Mouse (Mus musculus): ENCODE data around the gene Pomp.

Pomp gene

GRCm38 (mm10) chr5:147860449-147861261 lies at the start of gene Pomp:
TSS of gene Pomp (plus strand) at chr5:147860461.
- DNase-seq (ENCODE audit: low spot score), result peak; percentile 61

DNA sequence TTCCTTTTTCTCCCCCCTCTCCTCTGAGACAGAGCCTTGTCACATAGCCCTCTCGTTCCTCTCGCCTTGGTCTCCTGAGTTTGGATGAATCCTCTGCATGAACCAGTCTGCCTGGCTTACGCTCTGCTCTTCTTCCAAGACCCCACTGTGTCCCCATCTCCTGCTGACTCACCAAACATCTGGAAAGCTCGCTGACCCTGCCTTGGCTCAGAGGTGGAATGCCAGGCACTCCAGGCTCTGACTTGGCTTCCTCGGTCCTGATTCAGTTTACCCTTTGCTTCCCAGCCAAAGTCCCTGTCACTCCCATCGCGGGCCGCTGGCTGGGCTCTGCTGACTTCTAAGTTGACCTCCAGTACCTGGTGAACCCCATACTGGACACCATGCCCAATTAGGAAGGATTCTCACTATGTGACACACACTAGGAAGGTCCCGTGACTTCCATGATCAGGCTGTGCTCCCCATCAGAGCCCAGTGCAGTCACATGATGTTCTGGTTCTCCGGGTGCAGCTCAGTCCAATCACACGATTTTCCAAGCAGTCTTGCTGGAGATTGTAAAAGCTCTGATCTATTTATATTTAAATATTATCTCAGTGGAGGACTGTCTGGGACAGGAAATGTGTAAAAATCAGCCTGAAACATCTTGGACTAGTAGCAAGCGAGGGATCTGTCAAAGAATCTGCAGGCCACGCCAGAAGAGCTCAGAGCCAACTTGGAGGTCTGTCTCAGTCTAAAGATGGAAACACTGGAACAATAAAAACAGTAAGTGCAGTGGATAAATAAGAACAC lies 47.8 kb upstream of the Pomp start:
- no peak for DNase-seq (ENCODE audit: low spot score)

DNA sequence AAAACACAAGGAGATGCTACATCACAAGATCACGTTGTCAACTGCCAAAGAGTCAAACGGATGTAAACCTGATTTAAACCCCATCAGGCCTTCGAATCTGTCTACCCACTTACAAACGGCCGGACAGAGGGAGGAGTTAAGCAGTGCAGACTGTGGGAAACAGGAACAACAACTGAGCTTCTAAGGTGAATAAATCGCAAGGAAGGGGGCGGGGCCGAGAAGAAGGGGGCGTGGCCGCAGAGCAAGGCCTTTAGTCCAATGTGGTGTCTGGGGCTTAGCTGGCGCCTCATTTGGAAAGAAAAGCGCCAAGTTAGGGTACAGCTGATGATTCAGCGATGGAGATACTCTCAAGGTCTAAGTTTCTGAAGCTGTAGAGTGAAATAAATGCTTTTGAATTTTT lies 45.3 kb upstream of the Pomp start:
- DNase-seq (ENCODE audit: low spot score), result no peak

DNA sequence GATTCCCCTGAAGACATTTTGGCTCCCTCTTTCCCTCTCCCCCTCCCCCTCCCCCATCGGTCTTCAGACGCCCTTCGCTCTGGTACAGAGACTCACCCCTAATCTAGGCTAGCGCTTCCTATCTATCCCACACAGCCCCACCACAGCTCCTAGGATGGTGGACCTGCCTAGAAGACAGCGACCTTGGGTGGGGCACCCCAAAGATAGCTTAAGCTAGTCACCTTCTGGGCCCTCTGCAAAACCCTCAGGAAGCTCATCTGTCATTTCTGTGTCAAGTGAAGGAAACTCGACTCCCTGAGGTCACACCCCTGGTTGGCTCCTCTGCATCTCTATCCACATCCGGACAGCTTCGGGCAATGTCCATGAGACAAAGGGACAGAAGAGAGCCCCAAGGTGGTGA lies 44.7 kb upstream of the Pomp start:
- no peak for DNase-seq (ENCODE audit: low spot score)

DNA sequence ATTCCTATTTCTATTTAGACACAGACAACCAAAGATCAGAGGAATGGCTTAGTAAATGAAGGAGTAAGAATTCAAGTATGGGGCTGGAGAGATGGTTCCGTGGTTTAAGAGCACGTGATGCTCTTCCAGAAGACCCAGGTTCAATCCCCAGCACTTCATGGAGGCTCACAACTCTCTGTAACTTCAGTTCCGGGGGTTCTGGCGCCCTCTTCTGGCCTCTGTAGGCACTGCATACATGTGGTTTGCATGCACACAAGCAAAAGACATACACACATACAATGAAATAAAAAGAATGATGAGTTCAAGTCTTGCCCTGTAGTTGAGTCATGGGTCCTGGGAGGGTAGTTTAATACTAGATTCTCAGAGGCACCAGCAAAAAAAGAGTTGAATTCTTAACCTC lies 43.8 kb upstream of the Pomp start:
- no peak for DNase-seq (ENCODE audit: low spot score)

DNA sequence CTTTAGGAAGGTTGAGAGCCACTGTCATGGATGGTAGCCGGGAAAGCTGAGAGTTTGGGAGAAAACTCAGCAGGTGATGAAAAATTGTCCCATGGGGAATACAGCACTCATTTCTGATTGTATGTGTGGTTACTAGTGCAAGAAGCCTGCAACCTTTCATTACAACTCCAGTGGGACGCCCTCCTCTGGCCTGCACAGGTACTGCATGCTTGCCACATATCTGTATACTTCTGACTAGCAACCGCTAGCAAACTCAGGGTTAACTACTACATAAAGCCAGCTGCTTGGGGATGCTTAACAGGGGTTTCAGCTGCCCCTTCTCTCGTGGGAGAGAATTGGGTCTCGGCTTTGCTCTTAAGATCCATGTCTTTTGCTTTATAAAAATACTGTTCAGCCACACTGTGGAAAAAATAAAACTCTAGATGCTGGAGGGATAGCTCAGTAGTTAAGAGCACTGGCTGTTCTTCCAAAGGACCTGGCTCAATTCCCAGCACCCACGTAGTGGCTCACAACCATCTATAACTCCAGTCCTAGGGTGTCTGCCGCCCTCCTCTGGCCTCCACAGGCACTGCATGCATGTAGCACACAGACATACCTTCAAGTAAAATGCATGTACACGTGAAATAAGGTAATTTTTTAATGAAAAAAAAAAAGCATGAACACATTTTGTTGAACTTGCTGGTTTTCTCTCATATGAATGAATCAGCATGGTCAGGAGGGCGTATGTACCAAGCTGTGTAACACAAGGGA lies 42.3 kb upstream of the Pomp start:
- no peak for DNase-seq (ENCODE audit: low spot score)

DNA sequence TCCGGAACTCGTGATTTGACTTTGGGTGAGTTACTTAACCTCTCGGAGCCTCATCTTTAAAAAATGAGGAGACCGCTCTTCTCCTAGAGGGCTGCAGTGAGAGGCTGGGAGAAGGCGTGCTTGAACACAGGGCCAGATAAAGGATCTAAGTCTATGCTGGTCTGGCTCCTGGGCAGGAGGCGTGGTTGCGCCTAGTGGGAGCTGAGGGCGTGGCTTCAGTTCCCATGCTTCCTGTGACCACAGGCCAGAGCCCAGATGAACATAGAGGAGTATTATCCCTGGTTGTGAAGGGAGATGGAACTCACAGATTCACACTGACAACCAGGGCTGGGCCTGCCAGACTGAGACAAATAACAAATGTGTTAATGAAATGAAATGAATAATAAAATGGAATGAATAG lies 41.4 kb upstream of the Pomp start:
- no peak for DNase-seq (ENCODE audit: low spot score)

- no peak for DNase-seq (ENCODE audit: low spot score)
These were observed 40.4 kb upstream of the Pomp start for GRCm38 (mm10) chr5:147819895-147820294.

- no peak for DNase-seq (ENCODE audit: low spot score)
These were observed 36.1 kb upstream of the Pomp start for GRCm38 (mm10) chr5:147824021-147824605.

DNA sequence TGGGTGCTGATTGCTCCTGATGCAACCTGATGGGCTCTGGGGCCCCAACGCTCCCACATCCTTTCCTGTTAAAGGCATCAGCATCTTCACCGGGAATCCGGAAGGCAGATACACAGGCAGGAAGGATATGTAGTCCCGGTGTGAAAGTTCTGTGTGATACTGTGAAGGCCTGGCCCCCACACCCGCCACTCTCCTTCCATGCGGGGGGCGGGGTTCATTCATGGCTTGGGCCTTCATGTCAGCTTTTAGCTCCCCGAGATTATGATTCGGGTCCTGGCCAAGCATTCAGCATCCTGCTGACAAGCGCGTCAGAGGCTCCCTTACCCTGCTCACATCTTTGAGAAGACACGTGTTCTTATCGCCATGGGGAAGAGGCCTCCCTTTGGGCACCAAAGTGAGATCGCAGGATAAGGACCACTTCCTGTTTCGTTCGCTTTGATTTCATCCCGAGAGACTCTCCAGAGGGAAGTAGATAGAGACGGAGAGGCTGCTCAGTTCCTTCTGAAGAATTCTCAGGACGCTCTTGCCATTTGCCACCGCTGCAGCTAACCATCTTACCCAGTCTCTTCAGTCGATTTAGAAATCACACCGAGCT lies 34.8 kb upstream of the Pomp start:
- DNase-seq (ENCODE audit: low spot score), result no peak

DNA sequence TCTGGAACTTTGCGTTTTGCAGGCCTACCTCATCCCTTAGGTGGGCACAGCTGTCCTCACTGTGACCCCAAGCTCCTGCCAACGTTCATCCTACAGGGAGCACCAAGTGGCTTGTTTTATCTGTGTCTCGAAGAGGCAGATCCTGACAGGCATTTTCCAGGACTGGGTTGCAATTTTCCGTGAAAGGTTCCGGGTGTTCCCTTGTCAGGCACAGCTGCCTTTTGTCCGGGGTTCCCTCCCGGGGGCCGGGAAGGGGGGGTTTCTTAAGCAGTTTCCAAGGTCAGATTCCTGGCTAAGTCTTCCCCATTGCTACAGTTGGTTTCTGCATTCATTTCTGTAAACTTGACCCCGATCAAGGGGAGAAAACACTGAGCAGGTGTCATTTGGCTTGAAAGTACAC lies 34.2 kb upstream of the Pomp start:
- no peak for DNase-seq (ENCODE audit: low spot score)

DNA sequence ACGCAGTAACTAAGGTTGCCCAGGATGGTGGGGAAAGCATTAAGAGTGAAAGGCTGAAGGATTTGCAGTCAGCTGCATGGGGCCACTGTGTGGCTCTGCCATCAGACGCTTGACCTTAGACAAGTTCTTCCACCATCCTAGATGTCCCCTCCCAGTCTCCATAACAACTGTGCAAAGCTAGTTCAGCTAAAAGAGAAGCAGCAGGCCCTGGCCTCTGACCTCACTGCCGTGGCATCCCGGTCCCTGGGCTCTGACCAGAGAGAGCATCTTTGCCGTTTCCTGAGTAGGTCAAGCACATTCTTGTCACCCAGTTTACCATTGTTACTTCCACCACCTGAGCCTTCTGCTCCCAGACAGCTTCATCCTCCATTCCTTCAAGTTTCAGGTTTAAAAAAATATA lies 33.7 kb upstream of the Pomp start:
- DNase-seq (ENCODE audit: low spot score), result no peak

- no peak for DNase-seq (ENCODE audit: low spot score)
These were observed 31.4 kb upstream of the Pomp start for GRCm38 (mm10) chr5:147828846-147829245.

DNA sequence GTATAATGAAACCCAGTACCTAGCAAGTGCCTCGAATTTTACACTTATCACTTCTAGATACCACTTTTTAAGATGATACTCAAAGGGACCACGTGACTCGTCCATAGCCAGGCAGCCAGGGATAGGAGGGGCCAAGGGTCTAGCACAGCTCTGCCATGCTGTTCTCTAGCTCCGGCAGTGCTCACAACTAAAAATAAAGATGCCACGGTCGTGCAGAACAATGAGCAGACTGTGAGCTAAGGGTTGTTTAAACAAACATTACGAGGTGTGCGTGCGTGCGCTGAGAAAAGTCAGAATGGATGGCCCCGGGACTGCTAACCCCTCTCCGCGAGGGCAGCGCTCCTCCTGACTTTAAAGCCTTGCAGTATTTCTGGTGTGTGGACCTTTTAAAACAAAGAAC lies 27.4 kb upstream of the Pomp start:
- no peak for DNase-seq (ENCODE audit: low spot score)

DNA sequence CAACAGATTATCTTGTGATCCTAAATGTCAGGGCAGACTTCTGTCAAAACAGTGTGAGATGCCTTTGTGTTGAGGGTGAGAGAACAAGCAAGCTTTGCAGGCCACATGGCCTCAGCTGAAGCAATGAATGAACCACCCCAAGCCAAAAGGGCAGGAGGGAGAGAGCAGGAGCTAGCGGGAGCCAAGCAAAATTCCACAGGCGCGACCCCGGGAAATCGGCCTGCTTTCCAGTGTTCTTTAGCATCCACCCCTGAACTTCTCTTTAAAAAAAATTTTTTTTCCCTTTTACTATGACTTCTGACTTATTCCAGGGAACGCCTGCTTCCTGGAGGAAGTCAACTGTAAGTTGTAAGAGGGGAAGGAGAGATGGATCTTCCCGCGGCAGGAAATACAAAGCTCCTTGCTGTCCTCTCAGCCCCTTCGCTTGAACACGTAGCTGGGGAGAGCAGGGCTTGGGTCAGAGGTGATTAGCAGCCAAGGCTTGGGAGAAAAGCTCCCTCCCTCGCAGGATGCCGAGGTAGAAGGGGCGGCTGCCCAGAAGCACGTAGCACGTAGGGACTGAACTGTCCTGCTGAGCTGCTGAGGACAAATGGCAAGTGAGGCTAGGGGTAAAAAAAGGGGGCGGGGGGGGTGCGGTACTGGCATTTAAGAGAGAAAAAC lies 25.3 kb upstream of the Pomp start:
- no peak for DNase-seq (ENCODE audit: low spot score)

DNA sequence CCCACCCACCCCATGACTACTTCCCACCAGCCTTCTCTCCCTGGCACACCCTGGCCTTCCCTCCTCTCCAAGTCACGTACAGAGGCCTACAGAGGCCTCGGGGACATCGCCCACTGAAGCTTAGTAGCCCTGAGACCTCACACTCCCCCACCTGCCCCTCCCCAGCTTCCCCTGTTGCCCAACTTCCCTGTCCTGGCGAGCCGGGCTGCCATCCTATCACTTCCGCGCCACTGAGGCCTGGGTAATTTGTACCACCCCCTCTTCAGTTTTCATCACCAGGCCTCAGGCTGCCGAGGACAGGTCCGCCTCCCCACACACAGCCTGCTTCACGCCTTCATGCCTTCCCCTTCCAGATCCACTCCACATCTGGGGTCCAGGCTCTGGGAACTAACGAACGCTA lies 20.8 kb upstream of the Pomp start:
- DNase-seq (ENCODE audit: low spot score), result no peak

DNA sequence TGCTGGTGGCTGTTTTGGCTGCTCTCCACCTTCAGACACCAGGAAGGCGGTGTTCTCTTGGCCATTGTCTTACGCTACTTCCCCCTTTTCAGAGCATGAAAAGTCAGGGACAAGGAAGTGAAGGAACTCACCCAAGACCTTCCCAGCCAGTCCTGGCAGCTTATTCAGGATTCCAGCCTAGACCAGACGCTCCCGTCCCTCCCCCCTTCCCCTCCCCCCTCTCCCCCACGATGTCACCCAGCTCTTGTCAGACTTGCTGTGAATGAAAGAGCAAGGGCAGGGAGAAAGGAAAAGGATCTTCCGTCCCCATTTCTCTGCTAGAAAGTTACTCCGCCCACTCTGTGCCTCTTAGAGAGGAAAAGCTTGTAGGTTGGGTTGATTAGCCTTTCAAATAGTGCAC lies 16.9 kb upstream of the Pomp start:
- DNase-seq (ENCODE audit: low spot score), result no peak

- DNase-seq (ENCODE audit: low spot score), result no peak
These were observed 14.9 kb upstream of the Pomp start for GRCm38 (mm10) chr5:147845319-147845718.

GRCm38 (mm10) chr5:147847361-147847760 lies 12.9 kb upstream of the Pomp start:
- no peak for DNase-seq (ENCODE audit: low spot score)

GRCm38 (mm10) chr5:147848164-147848863 lies 11.9 kb upstream of the Pomp start:
- no peak for DNase-seq (ENCODE audit: low spot score)

DNA sequence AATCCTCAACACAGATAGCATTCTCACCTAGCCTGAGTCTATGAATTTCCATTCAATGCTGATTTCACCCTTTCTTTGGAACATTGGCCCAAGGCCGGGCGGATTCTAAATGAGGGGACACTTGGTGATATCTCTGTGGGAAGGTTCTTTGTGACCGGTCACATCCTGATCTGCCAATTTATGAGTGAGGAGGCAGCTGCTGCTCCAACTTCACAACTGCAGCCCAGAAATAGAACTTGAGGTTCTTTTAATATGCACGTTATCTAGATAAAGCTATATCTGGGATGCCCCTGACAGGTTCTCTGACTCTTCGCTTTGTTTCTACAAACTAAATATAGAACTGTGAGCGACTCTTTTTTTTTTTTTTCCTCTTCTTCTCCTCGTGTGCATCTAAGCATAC lies 10.1 kb upstream of the Pomp start:
- DNase-seq (ENCODE audit: low spot score), result no peak

Measured in urinary bladder, postnatal 10 days (tissue).